Mouse (Mus musculus): Measurements from ENCODE around the gene Lmntd1.

The Lmntd1 gene

DNA sequence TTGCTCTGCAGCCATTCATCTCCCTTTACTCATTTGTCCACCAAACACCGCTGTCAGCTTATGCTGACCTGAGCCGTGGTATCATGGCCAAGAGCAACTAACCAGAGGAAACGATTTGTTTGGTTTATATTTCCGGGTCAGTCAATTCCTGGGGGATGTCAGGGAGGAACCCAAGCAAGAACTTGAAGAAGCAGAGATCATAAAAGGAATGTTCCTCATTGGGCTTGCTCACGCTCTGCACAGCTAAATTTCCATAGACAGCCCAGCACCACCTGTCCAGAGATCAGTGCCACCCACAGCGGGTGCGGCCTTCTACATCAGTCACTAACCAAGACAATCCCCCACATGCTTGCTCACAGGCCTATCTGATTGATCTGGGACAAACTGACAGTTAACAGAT, at the start of gene Lmntd1:
TSS of gene Lmntd1 (minus strand) at position 101 of the 400 bp plus-strand sequence.
- DNase-seq = no peak

GRCm38 (mm10) chr6:145660943-145661342, 46.8 kb upstream of the Lmntd1 start:
- no peak for DNase-seq

GRCm38 (mm10) chr6:145659116-145659515, 45.0 kb upstream of the Lmntd1 start:
- no peak for DNase-seq

GRCm38 (mm10) chr6:145656740-145657591, 42.8 kb upstream of the Lmntd1 start:
- DNase-seq = peak; percentile 31

- no peak for DNase-seq
Measured at GRCm38 (mm10) chr6:145655678-145656077, 41.6 kb upstream of the Lmntd1 start.

- no peak for DNase-seq
Measured at GRCm38 (mm10) chr6:145654062-145654836, 40.1 kb upstream of the Lmntd1 start.

- no peak for DNase-seq
Measured at GRCm38 (mm10) chr6:145653626-145654025, 39.5 kb upstream of the Lmntd1 start.

GRCm38 (mm10) chr6:145652986-145653385, 38.9 kb upstream of the Lmntd1 start:
- no peak for DNase-seq

DNA sequence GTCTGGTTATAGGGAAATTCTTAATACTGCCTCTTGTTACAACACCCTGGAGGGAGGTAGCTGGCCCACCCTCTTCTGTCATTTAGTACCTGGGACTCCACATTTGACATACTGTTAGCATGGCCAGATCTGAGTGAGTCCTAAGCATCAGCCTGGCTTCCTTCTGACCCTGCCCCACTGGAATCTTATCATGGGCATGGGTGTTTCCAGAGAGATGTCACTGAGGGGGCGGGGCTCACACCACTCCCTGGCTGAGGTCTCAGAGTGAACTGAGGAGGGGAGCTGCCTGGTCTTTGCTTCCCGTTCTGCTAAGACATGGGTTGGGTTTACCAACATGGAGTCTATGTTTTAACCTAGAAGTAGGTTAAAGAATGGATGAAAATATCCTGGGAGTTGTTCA, 37.9 kb upstream of the Lmntd1 start:
- DNase-seq = no peak

DNA sequence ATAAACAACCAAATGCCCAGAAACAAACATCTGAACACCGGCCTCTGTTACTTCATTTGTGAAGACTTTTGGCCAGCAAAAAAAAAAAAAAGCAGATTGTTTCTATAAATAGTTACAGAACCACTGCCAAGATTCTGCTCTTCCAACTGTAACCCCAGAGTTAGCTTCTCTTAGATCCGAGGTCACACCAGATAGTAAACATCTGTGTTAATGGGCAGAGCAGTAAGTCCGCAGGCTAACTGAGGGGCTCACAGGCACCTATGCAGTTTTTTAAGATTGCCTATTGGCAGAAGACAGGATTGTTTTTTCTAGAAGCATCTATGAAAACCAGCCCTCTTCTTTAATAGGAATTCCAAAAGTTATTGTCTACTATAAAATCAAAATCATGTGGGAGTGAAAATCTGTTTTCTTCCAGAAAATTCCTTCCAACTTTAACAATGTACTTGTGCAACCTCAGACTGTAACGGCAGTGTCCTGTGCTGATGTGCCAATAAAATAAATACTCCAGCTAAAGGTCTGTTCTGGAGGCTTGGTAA, 26.9 kb upstream of the Lmntd1 start:
- DNase-seq = peak; percentile 39

- DNase-seq = peak; percentile 38
Measured at GRCm38 (mm10) chr6:145638248-145638647, 24.1 kb upstream of the Lmntd1 start.

DNA sequence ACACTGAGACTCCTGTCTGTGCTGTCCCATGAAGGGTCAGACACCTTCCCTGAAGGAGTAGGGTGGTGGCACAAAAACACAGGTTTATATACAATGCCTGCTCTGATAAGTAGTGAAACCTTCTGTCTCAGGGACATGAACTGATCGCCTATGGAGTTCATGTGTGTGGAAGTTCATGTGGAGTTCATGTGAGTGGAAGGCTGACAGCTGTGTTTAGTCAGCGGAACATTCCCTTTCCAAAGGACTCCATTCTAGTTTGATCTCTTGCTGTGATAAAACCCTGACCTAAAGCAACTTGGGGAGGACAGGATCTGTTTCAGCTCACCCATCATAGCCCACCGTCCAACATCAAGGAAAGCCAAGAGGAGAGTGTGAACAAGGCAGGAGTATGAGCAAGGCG, 22.6 kb upstream of the Lmntd1 start:
- DNase-seq = no peak

DNA sequence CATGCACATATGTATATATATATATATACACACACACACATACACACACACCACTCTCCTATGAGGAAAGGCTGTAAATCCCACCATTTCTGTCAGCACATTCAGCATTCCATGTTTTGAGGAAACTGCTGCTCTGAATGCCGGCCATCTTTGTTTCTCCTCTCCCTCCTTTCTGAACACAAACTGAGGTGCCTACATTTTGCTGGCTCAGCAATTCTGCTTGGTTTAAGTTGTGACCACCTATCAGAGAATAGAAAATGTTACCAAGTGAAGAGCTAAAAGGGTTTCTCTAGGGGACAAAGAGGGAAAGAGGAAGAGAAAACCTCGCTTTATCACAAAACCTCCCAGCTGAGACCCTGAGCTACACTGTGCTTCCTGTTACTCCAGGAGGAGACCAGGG, 20.3 kb upstream of the Lmntd1 start:
- DNase-seq = no peak

DNA sequence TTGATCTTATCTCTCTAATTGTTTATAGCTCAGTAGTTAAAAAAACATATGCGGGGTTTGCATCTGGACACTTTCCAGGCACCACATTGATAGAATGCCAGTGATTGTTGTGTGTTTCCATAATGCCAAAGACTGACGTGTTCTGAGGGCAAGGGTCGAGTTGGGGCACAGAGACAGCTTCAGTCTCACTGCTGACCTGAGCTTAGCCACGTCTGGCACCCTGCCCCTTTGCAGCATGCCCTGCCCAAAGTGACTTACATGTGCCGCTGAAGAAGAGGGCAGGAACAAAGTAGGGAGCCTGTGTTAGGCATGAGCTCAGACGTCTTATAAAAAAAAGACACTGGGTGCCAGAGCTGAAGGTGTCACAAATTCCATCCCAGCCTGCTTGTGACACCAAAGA, 16.1 kb upstream of the Lmntd1 start:
- DNase-seq = peak; percentile 26

DNA sequence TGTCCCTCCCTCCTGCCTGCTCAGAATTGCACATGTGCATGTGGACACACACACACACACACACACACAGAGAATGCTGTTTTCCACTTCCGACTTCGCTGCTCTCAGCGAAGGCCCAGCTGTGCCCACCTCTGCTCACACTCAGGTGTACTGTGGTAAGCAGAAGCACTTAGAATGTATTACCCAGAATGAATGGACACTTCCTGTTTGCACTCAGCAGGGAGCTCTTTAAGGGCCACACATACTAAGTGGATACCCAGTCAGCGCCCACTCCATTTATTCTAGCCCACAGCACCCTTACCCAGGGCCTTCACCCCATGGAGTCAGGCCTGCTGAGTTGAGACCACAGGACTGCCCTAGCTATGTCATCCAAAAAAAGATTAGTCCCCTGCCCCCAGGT, 9.0 kb upstream of the Lmntd1 start:
- DNase-seq = no peak

- DNase-seq = no peak
Measured at GRCm38 (mm10) chr6:145616402-145617229, 2.5 kb upstream of the Lmntd1 start.

- no peak for DNase-seq
Measured at GRCm38 (mm10) chr6:145615666-145616210, 1.6 kb upstream of the Lmntd1 start, which contains the start of gene Tuba3b. Gene Tuba3b, plus strand, starts transcription at chr6:145615757.

GRCm38 (mm10) chr6:145612611-145613010, 1.5 kb downstream of the Lmntd1 start:
- no peak for DNase-seq

GRCm38 (mm10) chr6:145610901-145611300, 3.2 kb downstream of the Lmntd1 start:
- DNase-seq = no peak

DNA sequence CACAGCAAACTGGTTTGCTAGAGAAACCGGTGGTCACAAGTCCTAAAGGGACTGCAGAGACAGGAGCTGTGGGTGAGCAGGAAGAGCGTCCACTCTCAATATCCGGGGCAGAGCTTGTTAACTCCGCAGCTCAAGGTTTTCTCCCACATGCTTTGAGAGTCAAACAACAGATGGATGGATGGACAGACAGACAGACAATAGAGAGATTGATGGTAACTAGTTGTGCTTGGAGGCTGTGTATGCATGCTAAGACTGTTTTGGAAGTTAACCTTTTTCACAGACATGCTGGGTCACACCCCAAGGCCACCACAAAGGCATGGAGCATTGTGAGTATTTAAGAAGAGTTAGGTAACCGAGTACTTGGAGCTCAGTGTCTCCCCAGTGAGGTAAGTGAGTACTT, 5.4 kb downstream of the Lmntd1 start:
- no peak for DNase-seq

- no peak for DNase-seq
Measured at GRCm38 (mm10) chr6:145607746-145608145, 6.4 kb downstream of the Lmntd1 start.

- no peak for DNase-seq
Measured at GRCm38 (mm10) chr6:145605203-145605602, 8.9 kb downstream of the Lmntd1 start.
